Mouse (Mus musculus): ENCODE measurements around the gene Pirt. TPM values are rescaled to one million over a fixed set of nuclear protein-coding genes. Genes with fewer than 3 reads are reported as not detected.

Gene Pirt
- polyA plus RNA-seq, 1 experiment, result not detected

DNA sequence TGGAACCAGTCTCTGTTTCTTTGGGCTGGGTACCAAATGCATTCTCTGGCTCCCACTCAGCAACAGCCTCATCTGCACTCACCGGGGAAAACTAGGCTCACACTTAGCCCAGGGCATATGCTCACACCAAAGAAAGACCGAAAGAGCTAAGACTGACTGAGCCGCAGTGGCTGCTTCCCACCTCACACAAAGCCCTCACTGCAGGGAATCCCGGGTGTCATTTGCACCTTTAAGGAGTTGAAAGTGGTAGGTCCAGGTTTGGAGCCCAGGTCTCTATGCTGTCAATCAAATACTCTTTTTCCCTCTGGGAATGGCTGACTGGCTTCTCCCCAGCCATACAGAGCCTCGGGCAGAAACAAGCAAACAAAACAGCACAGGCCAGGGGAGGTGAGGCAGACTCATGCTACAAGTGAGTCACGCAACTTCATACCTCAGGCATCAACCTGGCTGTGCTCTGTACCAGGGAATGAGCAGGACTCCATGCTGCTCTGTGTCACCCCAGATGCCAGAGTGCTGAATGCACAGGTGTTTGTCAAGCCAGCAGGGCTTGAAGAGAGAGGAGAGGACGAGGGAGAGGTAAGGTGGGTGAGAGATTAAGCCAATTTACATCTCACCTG, 54.8 kb downstream of the Pirt start:
- no peak overlapping the region for H3K4me3 ChIP-seq (ENCODE audit: insufficient read depth, low read depth, low read length)
- TF ChIP-seq POLR2A (IDR thresholded peaks at IDR 0.05; ENCODE audit: insufficient read depth, low read depth, low read length), result no peak
- no peak for TF ChIP-seq CTCF (IDR thresholded peaks at IDR 0.05; ENCODE audit: insufficient read depth, low read depth, low read length)
- no peak overlapping the region for H3K27ac ChIP-seq (ENCODE audit: insufficient read depth, low read depth, low read length)
- no peaks in the 10 kb centered on the region for H3K4me1 ChIP-seq (ENCODE audit: control insufficient read depth, insufficient read depth, low read length)
- 43% methylated on average over 7 of the region's 7 CpGs for WGBS

DNA sequence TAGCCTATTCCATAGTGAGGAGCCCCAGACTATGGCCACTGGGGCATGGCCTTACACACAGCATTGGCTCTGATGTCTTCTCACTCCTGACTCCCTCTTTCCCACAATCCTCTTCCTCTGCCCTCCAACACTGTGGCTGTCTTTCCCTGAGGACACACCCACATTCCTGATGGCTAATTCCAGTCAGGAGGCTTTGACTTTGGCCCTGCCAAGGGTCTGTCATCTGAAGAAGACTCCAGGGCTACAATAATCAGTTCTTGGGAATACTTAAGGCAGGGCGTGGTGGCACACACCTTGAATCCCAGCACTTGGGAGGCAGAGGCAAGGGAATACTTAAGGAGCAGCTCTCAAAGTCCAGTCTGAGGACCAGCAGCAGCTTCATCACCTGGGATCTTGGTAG, 56.8 kb downstream of the Pirt start:
- 84% methylated on average over 1 of the region's 1 CpGs for WGBS
- no peak overlapping the region for H3K27ac ChIP-seq (ENCODE audit: insufficient read depth, low read depth, low read length)
- H3K4me3 ChIP-seq (ENCODE audit: insufficient read depth, low read depth, low read length), result no peak overlapping the region
- TF ChIP-seq CTCF (IDR thresholded peaks at IDR 0.05; ENCODE audit: insufficient read depth, low read depth, low read length) (no peak), POLR2A (IDR thresholded peaks at IDR 0.05; ENCODE audit: insufficient read depth, low read depth, low read length) (no peak)
- no peaks in the 10 kb centered on the region for H3K4me1 ChIP-seq (ENCODE audit: control insufficient read depth, insufficient read depth, low read length)

DNA sequence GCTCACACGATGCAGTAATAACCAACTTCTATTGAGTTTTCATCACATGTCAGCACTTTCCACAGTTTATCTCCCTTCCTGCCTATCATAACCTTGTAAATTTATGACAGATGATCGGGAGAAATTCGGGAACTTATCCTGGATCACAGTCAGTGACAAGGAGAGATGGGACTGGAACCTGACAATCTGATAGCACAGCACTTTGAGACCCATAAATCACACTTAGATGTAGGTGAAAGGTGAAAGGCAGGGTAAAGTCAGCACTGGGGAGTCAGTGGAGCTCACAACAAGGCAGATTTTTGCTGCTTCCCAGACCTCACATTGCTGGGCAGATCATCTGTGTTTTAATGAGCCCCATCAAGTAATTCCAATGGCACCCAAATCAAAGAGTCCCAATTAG, 61.7 kb downstream of the Pirt start:
- no peak for TF ChIP-seq POLR2A (IDR thresholded peaks at IDR 0.05; ENCODE audit: insufficient read depth, low read depth, low read length)
- no peak for TF ChIP-seq CTCF (IDR thresholded peaks at IDR 0.05; ENCODE audit: insufficient read depth, low read depth, low read length)
- H3K4me1 ChIP-seq (ENCODE audit: control insufficient read depth, insufficient read depth, low read length), result no peaks in the 10 kb centered on the region
- 89% methylated on average over 3 of the region's 3 CpGs for WGBS
- no peak overlapping the region for H3K4me3 ChIP-seq (ENCODE audit: insufficient read depth, low read depth, low read length)
- no peak overlapping the region for H3K27ac ChIP-seq (ENCODE audit: insufficient read depth, low read depth, low read length)

DNA sequence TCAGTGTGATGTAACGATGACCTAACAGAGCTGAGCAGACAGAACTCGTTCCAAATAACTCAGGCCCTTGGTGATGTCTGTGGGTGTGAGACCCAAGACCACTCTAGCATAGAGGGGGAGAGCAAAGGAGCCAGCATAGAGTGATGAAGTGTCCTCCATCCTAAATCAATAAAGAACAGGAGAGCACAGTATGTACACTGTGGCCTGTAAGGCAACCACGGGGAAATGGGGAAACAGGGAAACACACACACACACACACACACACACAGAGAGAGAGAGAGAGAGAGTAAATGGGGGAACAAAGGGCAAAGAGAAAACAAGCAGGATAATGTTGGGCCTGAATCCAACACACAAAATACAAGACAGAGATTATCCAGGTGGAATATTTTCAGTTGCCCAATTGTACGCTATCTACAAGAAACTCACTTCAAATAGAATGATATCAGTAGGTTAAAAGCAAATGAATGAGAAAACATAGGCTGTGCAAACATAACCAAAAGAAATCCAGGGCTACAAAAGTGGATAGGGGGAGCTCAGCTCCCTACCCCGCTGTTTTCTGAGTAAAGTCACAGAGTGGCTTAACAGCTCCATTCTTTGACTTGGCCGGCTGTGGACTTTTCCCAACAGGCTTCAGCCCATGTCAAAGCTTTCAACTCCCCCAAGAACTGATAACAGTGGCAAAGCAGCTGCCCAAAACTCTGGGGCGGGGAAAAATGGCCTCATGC, 64.0 kb downstream of the Pirt start:
- Histone ChIP-seq H3K27ac (ENCODE audit: insufficient read depth, low read depth, low read length) (no peak overlapping the region), H3K4me3 (ENCODE audit: insufficient read depth, low read depth, low read length) (no peak overlapping the region), H3K4me1 (ENCODE audit: control insufficient read depth, insufficient read depth, low read length) (no peaks in the 10 kb centered on the region)
- no peak for TF ChIP-seq POLR2A (IDR thresholded peaks at IDR 0.05; ENCODE audit: insufficient read depth, low read depth, low read length)
- no peak for TF ChIP-seq CTCF (IDR thresholded peaks at IDR 0.05; ENCODE audit: insufficient read depth, low read depth, low read length)
- WGBS, result 92% methylated on average over 7 of the region's 7 CpGs

Other genes starting within 250 kb of the Pirt start
- not detected in 2 replicates for gene Tmem238l, start 44.7 kb downstream of the Pirt start, polyA plus RNA-seq (2012; ENCODE audit: insufficient read depth, insufficient read length, low replicate concordance, missing spikeins)
- not detected in 2 replicates for gene Tmem220, start 113.2 kb downstream of the Pirt start, polyA plus RNA-seq (2012; ENCODE audit: insufficient read depth, insufficient read length, low replicate concordance, missing spikeins)
- not detected in 2 replicates for gene Adprm, start 140.6 kb downstream of the Pirt start, polyA plus RNA-seq (2012; ENCODE audit: insufficient read depth, insufficient read length, low replicate concordance, missing spikeins)
- gene Sco1, start 140.7 kb downstream of the Pirt start, polyA plus RNA-seq (2012; ENCODE audit: insufficient read depth, insufficient read length, low replicate concordance, missing spikeins), result not detected in 2 replicates
- not detected in 2 replicates for gene Myh3, start 166.3 kb downstream of the Pirt start, polyA plus RNA-seq (2012; ENCODE audit: insufficient read depth, insufficient read length, low replicate concordance, missing spikeins)